Mouse (Mus musculus) monocyte, adult 2 months (primary cell): Measurements from ENCODE around the gene Jak3.

Experiments
- DNase-seq, 2 experiments: peaks; one replicate each; pipeline ENCODE4 v3.0.0; 2022; ENCODE audit warnings: low spot score in 2 of 2, low read depth in 1 of 2

Jak3 gene

GRCm38 (mm10) chr8:71660325-71661120 lies 15.6 kb upstream of the Jak3 start:
- peak; percentile 45 to 69 for DNase-seq

GRCm38 (mm10) chr8:71665331-71666130 lies 10.6 kb upstream of the Jak3 start:
- no peak for DNase-seq

GRCm38 (mm10) chr8:71666855-71667254 lies 9.2 kb upstream of the Jak3 start:
- no peak for DNase-seq

GRCm38 (mm10) chr8:71667256-71667655 lies 8.8 kb upstream of the Jak3 start:
- no peak for DNase-seq

- DNase-seq, result peak in 1 of 2 experiments; percentile 46
Measured at GRCm38 (mm10) chr8:71668220-71668975, 7.7 kb upstream of the Jak3 start.

GRCm38 (mm10) chr8:71670198-71670597 lies 5.9 kb upstream of the Jak3 start:
- DNase-seq, result no peak

- no peak for DNase-seq
Measured at GRCm38 (mm10) chr8:71670621-71671548, 5.2 kb upstream of the Jak3 start.

GRCm38 (mm10) chr8:71671549-71671965 lies 4.5 kb upstream of the Jak3 start, which contains the start of gene Unc13a:
Unc13a (minus strand) TSS chr8:71671757.
- peak; percentile 35 to 80 for DNase-seq

- no peak for DNase-seq
Measured at GRCm38 (mm10) chr8:71672168-71672735, 3.8 kb upstream of the Jak3 start.

GRCm38 (mm10) chr8:71674071-71674470 lies 2.0 kb upstream of the Jak3 start:
- no peak for DNase-seq

- DNase-seq, result no peak
Measured at GRCm38 (mm10) chr8:71675456-71676019, 558 bp upstream of the Jak3 start.

- no peak for DNase-seq
Measured at GRCm38 (mm10) chr8:71676803-71677202, 707 bp downstream of the Jak3 start.

GRCm38 (mm10) chr8:71677555-71677954 lies 1.5 kb downstream of the Jak3 start:
- DNase-seq, result no peak

- no peak for DNase-seq
Measured at GRCm38 (mm10) chr8:71678216-71678615, 2.1 kb downstream of the Jak3 start.

GRCm38 (mm10) chr8:71679116-71679515 lies 3.0 kb downstream of the Jak3 start:
- no peak for DNase-seq

GRCm38 (mm10) chr8:71679550-71680168 lies 3.6 kb downstream of the Jak3 start:
- no peak for DNase-seq

GRCm38 (mm10) chr8:71680471-71680870 lies 4.4 kb downstream of the Jak3 start:
- no peak for DNase-seq

GRCm38 (mm10) chr8:71681369-71681915 lies 5.3 kb downstream of the Jak3 start:
- no peak for DNase-seq

GRCm38 (mm10) chr8:71682832-71683231 lies 6.7 kb downstream of the Jak3 start:
- DNase-seq, result no peak
